Mouse (Mus musculus): ENCODE results near the gene Sema6d. TPM values are rescaled to one million over a fixed set of nuclear protein-coding genes. Genes with fewer than 3 reads are reported as not detected.

The Sema6d gene
- polyA plus RNA-seq, 1 experiment = not detected

- TF ChIP-seq GATA1 (IDR thresholded peaks at IDR 0.05; ENCODE audit: low read length) = no peak
Measured at GRCm38 (mm10) chr2:124130876-124131275, 41.1 kb downstream of the Sema6d start.

DNA sequence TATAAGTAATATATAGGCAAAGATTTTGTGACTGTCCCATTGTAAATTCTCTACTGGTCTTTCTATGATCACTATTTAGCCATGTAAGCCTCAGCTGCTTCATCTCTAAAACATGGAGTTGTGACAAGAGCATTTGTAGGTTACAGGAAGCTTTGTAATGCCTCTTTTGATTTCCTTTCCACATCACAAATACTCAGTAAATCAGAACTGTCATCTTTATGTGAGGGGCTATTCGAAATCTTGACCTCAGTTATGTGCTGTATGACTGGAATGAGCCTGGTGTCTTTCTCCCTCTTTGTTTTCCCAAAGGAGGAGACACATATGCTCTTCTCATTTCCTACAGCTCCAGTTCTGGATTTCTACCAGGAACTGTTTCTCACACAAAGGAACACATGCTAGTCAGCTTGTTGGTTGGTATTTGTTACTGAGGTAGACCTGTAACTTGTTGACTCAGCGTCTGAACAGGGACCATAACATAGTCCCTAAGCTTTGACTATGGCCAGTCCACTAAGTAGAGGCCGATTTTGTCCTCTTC lies 51.8 kb downstream of the Sema6d start:
- no peak for TF ChIP-seq GATA1 (IDR thresholded peaks at IDR 0.05; ENCODE audit: low read length)

- TF ChIP-seq GATA1 (IDR thresholded peaks at IDR 0.05; ENCODE audit: low read length) = no peak
Measured at GRCm38 (mm10) chr2:124145528-124145927, 55.8 kb downstream of the Sema6d start.

- no peak for TF ChIP-seq GATA1 (IDR thresholded peaks at IDR 0.05; ENCODE audit: low read length)
Measured at GRCm38 (mm10) chr2:124158158-124158557, 68.4 kb downstream of the Sema6d start.

- TF ChIP-seq GATA1 (IDR thresholded peaks at IDR 0.05; ENCODE audit: low read length) = no peak
Measured at GRCm38 (mm10) chr2:124162001-124162599, 72.3 kb downstream of the Sema6d start.

DNA sequence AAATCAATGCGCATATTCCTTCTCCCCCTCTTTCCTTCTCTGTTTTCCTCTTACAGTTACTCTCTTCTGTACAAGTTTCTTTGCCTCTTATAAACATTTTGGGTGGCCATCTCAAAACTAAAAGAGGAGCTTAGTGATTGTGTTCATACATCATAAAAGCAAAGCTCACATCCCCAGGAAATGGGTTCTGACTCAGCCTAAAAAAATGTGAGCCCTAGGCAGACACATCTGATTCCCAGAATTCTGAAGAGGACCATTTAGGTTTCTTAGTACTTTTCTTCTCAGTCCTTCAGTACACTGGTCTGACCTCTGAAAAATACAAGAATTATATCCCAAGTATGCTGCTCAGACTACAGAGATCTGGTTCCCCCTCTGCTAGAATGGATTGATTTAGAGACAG lies 78.6 kb downstream of the Sema6d start:
- TF ChIP-seq GATA1 (IDR thresholded peaks at IDR 0.05; ENCODE audit: low read length) = no peak

DNA sequence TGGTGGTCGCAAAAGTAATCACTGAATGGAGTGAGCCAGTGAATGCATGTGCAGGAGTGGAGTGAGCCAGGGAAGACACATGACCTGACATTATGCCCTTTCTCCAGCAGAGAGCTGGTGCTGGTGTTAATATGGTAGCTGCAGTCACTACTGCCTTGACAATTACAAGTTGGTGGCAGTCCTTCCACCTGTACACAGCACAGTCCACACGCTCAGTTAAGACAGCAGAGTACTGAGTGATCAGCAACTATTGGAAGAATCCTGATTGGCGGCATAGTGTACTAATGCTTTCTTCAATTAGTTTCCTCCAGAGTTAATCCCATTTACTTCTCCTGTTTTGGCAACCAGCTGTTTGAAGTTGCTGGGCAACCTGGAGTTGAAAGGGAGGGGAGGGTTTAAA lies 81.9 kb downstream of the Sema6d start:
- no peak for TF ChIP-seq GATA1 (IDR thresholded peaks at IDR 0.05; ENCODE audit: low read length)

DNA sequence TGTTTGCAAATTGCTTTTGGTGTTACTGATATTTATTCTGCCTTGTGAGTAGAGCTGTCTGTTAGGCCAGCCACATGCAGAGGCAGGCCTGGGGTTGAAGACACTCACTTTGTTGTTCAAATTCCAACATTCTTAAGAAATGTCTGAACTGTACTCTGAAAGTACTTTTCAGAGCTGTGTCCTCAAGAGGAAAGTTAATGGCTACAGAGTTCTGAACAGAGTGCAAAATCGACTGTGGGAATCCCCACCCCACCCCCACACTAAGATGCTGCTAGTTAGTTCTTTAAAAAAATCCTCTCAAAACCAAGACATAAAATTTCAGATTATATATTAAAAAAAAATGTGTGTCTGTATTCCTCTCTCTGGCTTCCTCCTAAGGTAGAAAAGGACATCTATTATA lies 86.5 kb downstream of the Sema6d start:
- TF ChIP-seq GATA1 (IDR thresholded peaks at IDR 0.05; ENCODE audit: low read length) = no peak

GRCm38 (mm10) chr2:124176711-124177169 lies 87.0 kb downstream of the Sema6d start:
- TF ChIP-seq GATA1 (IDR thresholded peaks at IDR 0.05; ENCODE audit: low read length) = no peak

DNA sequence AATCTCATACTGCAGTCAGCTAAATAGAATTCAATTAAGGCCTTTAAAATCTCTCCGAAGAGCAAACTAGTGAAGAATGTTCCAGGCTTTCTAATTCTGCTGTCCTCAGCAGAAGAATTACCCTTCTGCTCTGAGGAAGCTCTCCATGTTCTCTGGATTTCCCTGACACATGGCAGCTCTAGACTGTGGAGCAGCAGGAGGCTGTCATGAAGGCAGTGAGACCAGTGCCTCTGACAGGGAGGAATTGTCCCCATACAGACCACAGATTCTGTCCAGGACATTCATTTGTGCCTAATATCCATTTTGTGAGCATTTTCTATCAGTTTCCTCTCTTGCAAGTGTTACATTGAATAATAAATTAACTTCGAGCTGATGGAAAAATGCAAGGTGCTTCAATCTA lies 99.5 kb downstream of the Sema6d start:
- TF ChIP-seq GATA1 (IDR thresholded peaks at IDR 0.05; ENCODE audit: low read length) = no peak

- TF ChIP-seq GATA1 (IDR thresholded peaks at IDR 0.05; ENCODE audit: low read length) = no peak
Measured at GRCm38 (mm10) chr2:124194041-124194440, 104.3 kb downstream of the Sema6d start.

DNA sequence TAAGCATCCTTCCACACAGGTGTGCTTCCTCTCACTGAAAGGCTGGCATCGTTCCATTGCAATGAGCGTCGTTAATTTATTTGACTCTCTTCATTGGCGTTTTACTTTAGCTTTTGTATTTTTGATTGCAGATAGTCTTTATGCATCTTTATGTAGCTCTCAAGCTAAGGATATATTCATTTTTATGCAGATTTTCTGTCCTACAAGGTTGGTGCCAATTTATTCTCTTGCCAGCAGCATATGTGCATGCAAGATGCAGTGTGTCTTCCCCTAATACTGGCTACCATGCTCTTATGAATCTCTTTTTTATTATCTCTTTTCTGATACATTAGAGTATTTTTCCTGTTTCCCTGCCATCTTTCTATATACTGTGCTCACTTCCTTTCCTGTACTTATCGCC lies 111.7 kb downstream of the Sema6d start:
- no peak for TF ChIP-seq GATA1 (IDR thresholded peaks at IDR 0.05; ENCODE audit: low read length)

GRCm38 (mm10) chr2:124202475-124202990 lies 112.8 kb downstream of the Sema6d start:
- no peak for TF ChIP-seq GATA1 (IDR thresholded peaks at IDR 0.05; ENCODE audit: low read length)

DNA sequence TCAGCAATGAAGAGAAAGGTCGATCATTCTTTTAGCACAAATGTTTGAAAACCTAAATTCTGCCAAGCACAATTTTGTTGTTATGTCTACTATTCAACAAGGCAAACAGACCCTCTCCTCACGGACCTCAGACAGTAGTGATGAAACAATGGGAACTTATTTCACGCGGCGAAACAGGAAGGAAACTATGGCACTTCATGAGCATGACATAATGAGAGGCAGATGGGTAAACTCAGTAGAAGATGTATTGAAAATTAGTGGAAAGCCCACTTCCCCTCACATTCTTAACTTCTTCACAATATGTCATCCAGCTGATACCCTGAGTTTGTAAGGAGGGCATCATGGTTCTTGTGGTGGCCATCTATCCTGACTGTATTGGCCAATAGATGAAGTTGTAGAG lies 116.0 kb downstream of the Sema6d start:
- no peak for TF ChIP-seq GATA1 (IDR thresholded peaks at IDR 0.05; ENCODE audit: low read length)

GRCm38 (mm10) chr2:124208251-124208650 lies 118.5 kb downstream of the Sema6d start:
- TF ChIP-seq GATA1 (IDR thresholded peaks at IDR 0.05; ENCODE audit: low read length) = no peak

- no peak for TF ChIP-seq GATA1 (IDR thresholded peaks at IDR 0.05; ENCODE audit: low read length)
Measured at GRCm38 (mm10) chr2:124223559-124223958, 133.8 kb downstream of the Sema6d start.

DNA sequence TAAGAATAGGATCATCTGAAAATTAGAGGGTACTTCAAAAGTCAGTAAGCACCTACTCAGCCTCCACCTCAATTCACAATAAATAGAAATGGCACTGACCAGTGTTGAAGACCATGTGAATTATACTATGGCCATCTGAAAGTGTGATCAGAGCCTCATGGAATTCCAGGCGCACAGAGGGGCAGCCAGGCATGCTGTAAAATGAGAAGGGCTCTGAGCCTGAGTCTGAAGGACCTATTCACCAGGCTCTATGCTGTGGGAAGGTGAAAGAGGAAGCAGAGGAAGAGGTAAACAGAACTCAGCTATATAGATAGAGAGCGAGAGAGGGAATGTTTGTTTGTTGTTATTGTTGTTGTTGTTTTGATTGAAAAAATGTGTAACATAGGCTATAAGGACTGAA lies 134.6 kb downstream of the Sema6d start:
- no peak for TF ChIP-seq GATA1 (IDR thresholded peaks at IDR 0.05; ENCODE audit: low read length)

Data from G1E-ER4 (cell line).